Mouse (Mus musculus) ES-E14 (cell line): ENCODE results near the gene Ppp2r3a. TPM values are rescaled to one million over a fixed set of nuclear protein-coding genes. Genes with fewer than 3 reads are reported as not detected.

Source experiments
- DNase-seq: peaks from one replicate; pipeline ENCODE4 v3.0.0-alpha.2; 2013; ENCODE audit warnings: low read depth, low spot score
- H3K27ac ChIP-seq: 2 replicates; pipeline ENCODE4 v1.5.1; 2012; ENCODE audit warnings: low read depth, mild to moderate bottlenecking, low read length, moderate library complexity, mixed read lengths; ENCODE audit not compliant: poor library complexity, insufficient read depth, severe bottlenecking
- H3K36me3 ChIP-seq: 2 replicates; pipeline ENCODE4 v1.6.1; 2012; ENCODE audit warnings: mild to moderate bottlenecking, low read length, moderate library complexity, mixed read lengths; ENCODE audit not compliant: control insufficient read depth, poor library complexity, insufficient read depth, severe bottlenecking
- H3K4me1 ChIP-seq, 2 experiments: fragments of 150-350 bp in 1 of 2; sonication (generic) in 1 of 2; 2 replicates each; pipeline ENCODE4 v1.6.1; 2012; ENCODE audit warnings: low read length in 2 of 2, mild to moderate bottlenecking in 1 of 2, mixed read lengths in 1 of 2; ENCODE audit not compliant: control insufficient read depth in 2 of 2, insufficient read depth in 2 of 2, poor library complexity in 1 of 2
- H3K4me3 ChIP-seq, 2 experiments: fragments of 150-350 bp in 1 of 2; sonication (generic) in 1 of 2; 2 replicates each; pipeline ENCODE4 v1.5.1; 2012; ENCODE audit warnings: low read length in 2 of 2, low read depth in 1 of 2, mild to moderate bottlenecking in 1 of 2, mixed read lengths in 1 of 2; ENCODE audit not compliant: insufficient read depth in 1 of 2, poor library complexity in 1 of 2, severe bottlenecking in 1 of 2
- H3K9ac ChIP-seq: 2 replicates; pipeline ENCODE4 v1.6.1; 2012; ENCODE audit warnings: low read depth, mild to moderate bottlenecking, low read length, mixed read lengths; ENCODE audit not compliant: poor library complexity, insufficient read depth, severe bottlenecking
- H3K9me3 ChIP-seq: fragments of 150-350 bp; sonication (generic); 2 replicates; pipeline ENCODE4 v1.6.1; 2012; ENCODE audit warnings: low read depth, mild to moderate bottlenecking, low read length; ENCODE audit not compliant: control insufficient read depth, insufficient read depth
- CHD2 ChIP-seq: IDR thresholded peaks from 2 replicates; pipeline ENCODE4 v1.6.1; 2014; ENCODE audit warnings: mild to moderate bottlenecking, low read depth, low read length, inconsistent platforms
- HCFC1 ChIP-seq: IDR thresholded peaks from 2 replicates; pipeline ENCODE4 v1.6.1; 2012; ENCODE audit warnings: low read length, inconsistent platforms, borderline replicate concordance; ENCODE audit not compliant: insufficient read depth
- MAFK ChIP-seq: IDR thresholded peaks from 2 replicates; pipeline ENCODE4 v1.6.1; 2014; ENCODE audit warnings: mild to moderate bottlenecking, low read depth, low read length, inconsistent platforms; ENCODE audit not compliant: insufficient read depth
- ZC3H11A ChIP-seq: IDR thresholded peaks from 2 replicates; pipeline ENCODE4 v1.6.1; 2012; ENCODE audit warnings: low read depth, mild to moderate bottlenecking, inconsistent platforms, low read length, borderline replicate concordance
- ZNF384 ChIP-seq: IDR thresholded peaks from 2 replicates; pipeline ENCODE4 v1.6.1; 2012; ENCODE audit warnings: low read depth, low read length, inconsistent platforms
- in situ Hi-C, 2 experiments: fragments of 600-800 bp; cut with MboI; formaldehyde crosslinking; loops; one replicate each; pipeline ENCODE4 v1.15.1; 2025; ENCODE audit warnings: low sequenced_read_pairs in 2 of 2, inconsistent platforms in 1 of 2; ENCODE audit not compliant: unreplicated experiment in 2 of 2
- total RNA-seq: library from RNA; depleted of rRNA; stranded (reverse); fragments of 300-350 nt; gene quantifications from 2 replicates; pipeline ENCODE4 v1.2.3, GENCODE M21; 2012

Gene Ppp2r3a
- total RNA-seq, 1 experiment = 4.1 TPM

- no peaks in the 10 kb centered on the region for H3K9me3 ChIP-seq
- no peaks in the 10 kb centered on the region for H3K36me3 ChIP-seq
- H3K27ac ChIP-seq = no peak overlapping the region
- H3K4me1 ChIP-seq = no peaks in the 10 kb centered on the region
- DNase-seq = no peak
- in situ Hi-C loops = no loop called here
- no peak overlapping the region for H3K4me3 ChIP-seq
- no peak overlapping the region for H3K9ac ChIP-seq
- TF ChIP-seq HCFC1 (no peak), CHD2 (no peak), MAFK (no peak), ZNF384 (peak; percentile 42; the same call in 1 of the 2 replicates), ZC3H11A (no peak)
Measured at GRCm38 (mm10) chr9:101261443-101261842, 9.8 kb upstream of the Ppp2r3a start.

- Histone ChIP-seq H3K27ac (no peak overlapping the region), H3K4me3 (no peak overlapping the region), H3K4me1 (peaks cover 0 to 2% of the 10 kb centered on the region in 2 experiments; a peak in 1 of 4 replicates), H3K9ac (no peak overlapping the region), H3K9me3 (no peaks in the 10 kb centered on the region), H3K36me3 (no peaks in the 10 kb centered on the region)
- no peak for DNase-seq
- TF ChIP-seq MAFK (no peak), ZC3H11A (no peak), HCFC1 (no peak), CHD2 (no peak), ZNF384 (no peak)
- in situ Hi-C loops = no loop called here
Measured at GRCm38 (mm10) chr9:101253136-101253535, 1.5 kb upstream of the Ppp2r3a start.

GRCm38 (mm10) chr9:101252541-101252940 lies 946 bp upstream of the Ppp2r3a start:
- no peaks in the 10 kb centered on the region for H3K36me3 ChIP-seq
- no peak for TF ChIP-seq HCFC1
- no peak for TF ChIP-seq ZNF384
- no peak for TF ChIP-seq MAFK
- no peak for TF ChIP-seq ZC3H11A
- no peak for TF ChIP-seq CHD2
- no peak overlapping the region for H3K27ac ChIP-seq
- no peak overlapping the region for H3K9ac ChIP-seq
- H3K9me3 ChIP-seq = no peaks in the 10 kb centered on the region
- no peak for DNase-seq
- no peak overlapping the region for H3K4me3 ChIP-seq
- in situ Hi-C loops = no loop called here
- peaks cover 0 to 2% of the 10 kb centered on the region in 2 experiments; a peak in 1 of 4 replicates for H3K4me1 ChIP-seq

- Histone ChIP-seq H3K9me3 (no peaks in the 10 kb centered on the region), H3K36me3 (no peaks in the 10 kb centered on the region), H3K27ac (no peak overlapping the region), H3K4me1 (peaks cover 0 to 2% of the 10 kb centered on the region in 2 experiments; a peak in 1 of 4 replicates), H3K9ac (peak overlapping the region; percentile 87), H3K4me3 (peak overlapping the region; percentile 89 to 98)
- 0 out of 2 replicates have a peak, but pooled peaks have one; percentile 23 for TF ChIP-seq HCFC1
- no peak for TF ChIP-seq ZNF384
- no peak for TF ChIP-seq CHD2
- peak; percentile 56 for DNase-seq
- in situ Hi-C loops = no loop called here
Measured at GRCm38 (mm10) chr9:101250981-101251643, 483 bp downstream of the Ppp2r3a start.

- Histone ChIP-seq H3K9ac (no peak overlapping the region; the same call in 1 of the 2 replicates), H3K9me3 (no peaks in the 10 kb centered on the region), H3K36me3 (no peaks in the 10 kb centered on the region), H3K27ac (no peak overlapping the region), H3K4me1 (peaks cover 0 to 2% of the 10 kb centered on the region in 2 experiments; a peak in 1 of 4 replicates), H3K4me3 (peak overlapping the region; percentile 89 to 98; a peak in 3 of 4 replicates)
- in situ Hi-C loops = no loop called here
- DNase-seq = no peak
- no peak for TF ChIP-seq HCFC1
- no peak for TF ChIP-seq ZC3H11A
- TF ChIP-seq ZNF384 = no peak
- no peak for TF ChIP-seq MAFK
- TF ChIP-seq CHD2 = no peak
Measured at GRCm38 (mm10) chr9:101250486-101250885, 1.1 kb downstream of the Ppp2r3a start.
